Mouse (Mus musculus) kidney, postnatal 4 days (tissue): ENCODE data around the gene Sfxn4.
"Not testable (repeated sequence)": the region's sequence is repeated elsewhere in the genome, so short reads cannot be mapped to it uniquely, and the experiment has no call there.

Experiments used
- DNase-seq, 2 experiments: peaks; one replicate each; pipeline ENCODE4 v3.0.0; 2021; ENCODE audit warnings: mixed read lengths in 2 of 2

Gene Sfxn4

GRCm38 (mm10) chr19:60860868-60861700, at the start of gene Sfxn4:
TSS of gene Sfxn4 (minus strand) at chr19:60861479.
- DNase-seq, result peak; percentile 91 to 94

GRCm38 (mm10) chr19:60910304-60910703, 49.0 kb upstream of the Sfxn4 start:
- no peak for DNase-seq

GRCm38 (mm10) chr19:60905477-60905876, 44.2 kb upstream of the Sfxn4 start:
- no peak for DNase-seq

- DNase-seq, result no peak
Observed at GRCm38 (mm10) chr19:60903971-60904370, 42.7 kb upstream of the Sfxn4 start.

GRCm38 (mm10) chr19:60903139-60903538, 41.9 kb upstream of the Sfxn4 start:
- DNase-seq, result no peak

GRCm38 (mm10) chr19:60895251-60895880, 34.1 kb upstream of the Sfxn4 start:
- no peak for DNase-seq

GRCm38 (mm10) chr19:60891934-60892547, 30.8 kb upstream of the Sfxn4 start:
- DNase-seq, result peak; percentile 82 to 83

GRCm38 (mm10) chr19:60891123-60891470, 29.8 kb upstream of the Sfxn4 start:
- DNase-seq, result peak; percentile 19 to 27

GRCm38 (mm10) chr19:60890391-60891122, 29.3 kb upstream of the Sfxn4 start:
- no peak for DNase-seq

GRCm38 (mm10) chr19:60889714-60890315, 28.5 kb upstream of the Sfxn4 start, which contains the start of gene Grk5:
TSS of gene Grk5 (plus strand) at chr19:60889749.
- peak; percentile 98 for DNase-seq

- DNase-seq, result peak; percentile 78 to 86
Observed at GRCm38 (mm10) chr19:60889101-60889713, 27.9 kb upstream of the Sfxn4 start.

GRCm38 (mm10) chr19:60887637-60888036, 26.4 kb upstream of the Sfxn4 start:
- no peak for DNase-seq

- DNase-seq, result peak; percentile 8 to 41
Observed at GRCm38 (mm10) chr19:60883129-60883528, 21.9 kb upstream of the Sfxn4 start.

GRCm38 (mm10) chr19:60874064-60874694, 12.9 kb upstream of the Sfxn4 start, which contains the start of gene Prdx3:
TSS of gene Prdx3 (minus strand) at chr19:60874556.
- peak; percentile 96 to 97 for DNase-seq

GRCm38 (mm10) chr19:60873501-60873900, 12.2 kb upstream of the Sfxn4 start:
- peak; percentile 23 to 40 for DNase-seq

GRCm38 (mm10) chr19:60872272-60872671, 11.0 kb upstream of the Sfxn4 start:
- DNase-seq, result no peak

- no peak for DNase-seq
Observed at GRCm38 (mm10) chr19:60871366-60871765, 10.1 kb upstream of the Sfxn4 start.

- DNase-seq, result no peak
Observed at GRCm38 (mm10) chr19:60870489-60870888, 9.2 kb upstream of the Sfxn4 start.

GRCm38 (mm10) chr19:60866169-60866568, 4.9 kb upstream of the Sfxn4 start:
- not testable (repeated sequence) for DNase-seq

GRCm38 (mm10) chr19:60845731-60846130, 15.5 kb downstream of the Sfxn4 start:
- no peak for DNase-seq

- no peak for DNase-seq
Observed at GRCm38 (mm10) chr19:60843324-60843723, 18.0 kb downstream of the Sfxn4 start.
